Mouse (Mus musculus): ENCODE measurements around the gene Mybbp1a. TPM values are rescaled to one million over a fixed set of nuclear protein-coding genes. Genes with fewer than 3 reads are reported as not detected.

Mybbp1a gene
- polyA plus RNA-seq, 2 experiments, result 110 to 127 TPM

- no peak overlapping the region for H3K4me2 ChIP-seq (replicated peaks; ENCODE audit: low read depth, low read length, severe bottlenecking)
These were observed 16.9 kb downstream of the Mybbp1a start for GRCm38 (mm10) chr11:72457995-72458496.

DNA sequence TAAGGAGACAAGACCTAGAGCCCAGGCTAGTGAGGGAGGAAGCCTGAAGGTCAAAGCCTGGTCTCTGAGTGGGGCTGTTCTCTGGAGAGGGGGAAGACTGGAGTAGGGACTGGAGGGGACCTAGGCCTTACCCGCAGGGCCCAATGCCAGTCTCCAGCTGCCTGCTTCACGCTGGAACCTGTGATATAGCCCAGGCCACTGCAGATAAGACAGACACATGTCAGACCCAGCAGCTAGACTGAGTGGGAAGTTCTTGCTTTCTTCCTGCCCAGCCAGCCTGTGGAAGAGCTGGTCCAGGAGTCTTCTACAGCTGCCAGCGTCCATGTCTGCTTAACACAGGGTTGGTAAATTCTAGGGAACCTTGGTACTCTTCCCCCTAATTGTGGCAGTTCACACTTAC, 17.3 kb downstream of the Mybbp1a start:
- H3K27me3 ChIP-seq (ENCODE audit: control insufficient read depth, insufficient read depth, low read length), result no peaks in the 10 kb centered on the region
- no peak overlapping the region for H3K4me3 ChIP-seq (replicated peaks; ENCODE audit: low read length)
- DNase-seq (ENCODE audit: low spot score) (no peak), ATAC-seq (ENCODE audit: low FRiP score, low read depth) (no peak)
- WGBS, result 60% methylated on average over 3 of the region's 3 CpGs
- H3K27ac ChIP-seq (replicated peaks; ENCODE audit: low read depth, low read length), result no peak overlapping the region; the same call in 1 of the 2 replicates
- no peak overlapping the region for H3K9ac ChIP-seq (ENCODE audit: low read depth, low read length, severe bottlenecking)
- no peaks in the 10 kb centered on the region for H3K9me3 ChIP-seq (ENCODE audit: control insufficient read depth, low read length)
- H3K36me3 ChIP-seq (ENCODE audit: control insufficient read depth, insufficient read depth, low read length), result no peaks in the 10 kb centered on the region
- TF ChIP-seq POLR2A (IDR thresholded peaks at IDR 0.05; ENCODE audit: borderline replicate concordance, extremely low read depth, insufficient read depth, insufficient read length), result no peak
- no peaks in the 10 kb centered on the region for H3K4me1 ChIP-seq (ENCODE audit: control insufficient read depth, insufficient read depth, low read length)
- no peak overlapping the region for H3K4me2 ChIP-seq (replicated peaks; ENCODE audit: low read depth, low read length, severe bottlenecking)

More at GRCm38 (mm10) chr11:72457995-72458496, 16.9 kb downstream of the Mybbp1a start:
- 68% methylated on average over 12 of the region's 12 CpGs for WGBS
- Histone ChIP-seq H3K4me3 (replicated peaks; ENCODE audit: low read length) (no peak overlapping the region), H3K9ac (ENCODE audit: low read depth, low read length, severe bottlenecking) (no peak overlapping the region), H3K27me3 (ENCODE audit: control insufficient read depth, insufficient read depth, low read length) (no peaks in the 10 kb centered on the region), H3K9me3 (ENCODE audit: control insufficient read depth, low read length) (no peaks in the 10 kb centered on the region), H3K36me3 (ENCODE audit: control insufficient read depth, insufficient read depth, low read length) (no peaks in the 10 kb centered on the region), H3K27ac (replicated peaks; ENCODE audit: low read depth, low read length) (no peak overlapping the region), H3K4me1 (ENCODE audit: control insufficient read depth, insufficient read depth, low read length) (no peaks in the 10 kb centered on the region)
- ATAC-seq (ENCODE audit: low FRiP score, low read depth), result no peak
- DNase-seq (ENCODE audit: low spot score), result no peak
- TF ChIP-seq POLR2A (IDR thresholded peaks at IDR 0.05; ENCODE audit: borderline replicate concordance, extremely low read depth, insufficient read depth, insufficient read length), result no peak

DNA sequence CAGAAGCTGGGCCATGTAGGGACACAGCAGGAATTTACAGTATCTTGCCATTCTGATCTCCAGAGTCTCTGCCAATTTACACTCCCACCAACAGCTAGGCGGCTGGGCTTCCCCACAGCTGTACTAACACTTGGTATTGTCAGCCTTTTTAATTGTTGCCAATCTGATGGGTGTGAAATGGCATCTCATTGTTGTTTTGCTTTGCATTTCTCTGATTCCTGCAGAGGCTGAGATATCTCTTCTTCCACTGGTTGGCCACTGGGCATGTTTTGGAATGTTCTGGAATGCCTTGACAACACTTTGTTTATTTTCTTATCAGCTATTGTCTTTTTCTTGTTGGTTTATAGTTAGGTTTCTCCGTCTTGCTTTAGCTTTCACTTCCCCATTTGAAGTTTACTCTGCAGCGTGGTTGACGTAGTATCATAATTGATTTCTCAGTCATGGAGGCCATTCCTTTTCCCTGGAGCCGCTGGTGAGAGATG, 20.4 kb downstream of the Mybbp1a start:
- Histone ChIP-seq H3K27me3 (ENCODE audit: control insufficient read depth, insufficient read depth, low read length) (no peaks in the 10 kb centered on the region), H3K4me2 (replicated peaks; ENCODE audit: low read depth, low read length, severe bottlenecking) (no peak overlapping the region), H3K4me1 (ENCODE audit: control insufficient read depth, insufficient read depth, low read length) (no peaks in the 10 kb centered on the region), H3K27ac (replicated peaks; ENCODE audit: low read depth, low read length) (no peak overlapping the region), H3K4me3 (replicated peaks; ENCODE audit: low read length) (no peak overlapping the region), H3K9ac (ENCODE audit: low read depth, low read length, severe bottlenecking) (no peak overlapping the region), H3K36me3 (ENCODE audit: control insufficient read depth, insufficient read depth, low read length) (no peaks in the 10 kb centered on the region), H3K9me3 (ENCODE audit: control insufficient read depth, low read length) (no peaks in the 10 kb centered on the region)
- no peak for DNase-seq (ENCODE audit: low spot score)
- TF ChIP-seq POLR2A (IDR thresholded peaks at IDR 0.05; ENCODE audit: borderline replicate concordance, extremely low read depth, insufficient read depth, insufficient read length), result no peak
- ATAC-seq (ENCODE audit: low FRiP score, low read depth), result no peak
- 67% methylated on average over 5 of the region's 5 CpGs for WGBS

GRCm38 (mm10) chr11:72464821-72465220, 23.7 kb downstream of the Mybbp1a start:
- no peak overlapping the region for H3K4me2 ChIP-seq (replicated peaks; ENCODE audit: low read depth, low read length, severe bottlenecking)
- 75% methylated on average over 3 of the region's 3 CpGs for WGBS
- no peak for ATAC-seq (ENCODE audit: low FRiP score, low read depth)
- H3K27ac ChIP-seq (replicated peaks; ENCODE audit: low read depth, low read length), result no peak overlapping the region
- H3K27me3 ChIP-seq (ENCODE audit: control insufficient read depth, insufficient read depth, low read length), result no peaks in the 10 kb centered on the region
- no peaks in the 10 kb centered on the region for H3K9me3 ChIP-seq (ENCODE audit: control insufficient read depth, low read length)
- no peak overlapping the region for H3K9ac ChIP-seq (ENCODE audit: low read depth, low read length, severe bottlenecking)
- TF ChIP-seq POLR2A (IDR thresholded peaks at IDR 0.05; ENCODE audit: borderline replicate concordance, extremely low read depth, insufficient read depth, insufficient read length), result no peak
- H3K36me3 ChIP-seq (ENCODE audit: control insufficient read depth, insufficient read depth, low read length), result no peaks in the 10 kb centered on the region
- DNase-seq (ENCODE audit: low spot score), result no peak
- no peaks in the 10 kb centered on the region for H3K4me1 ChIP-seq (ENCODE audit: control insufficient read depth, insufficient read depth, low read length)
- H3K4me3 ChIP-seq (replicated peaks; ENCODE audit: low read length), result no peak overlapping the region

DNA sequence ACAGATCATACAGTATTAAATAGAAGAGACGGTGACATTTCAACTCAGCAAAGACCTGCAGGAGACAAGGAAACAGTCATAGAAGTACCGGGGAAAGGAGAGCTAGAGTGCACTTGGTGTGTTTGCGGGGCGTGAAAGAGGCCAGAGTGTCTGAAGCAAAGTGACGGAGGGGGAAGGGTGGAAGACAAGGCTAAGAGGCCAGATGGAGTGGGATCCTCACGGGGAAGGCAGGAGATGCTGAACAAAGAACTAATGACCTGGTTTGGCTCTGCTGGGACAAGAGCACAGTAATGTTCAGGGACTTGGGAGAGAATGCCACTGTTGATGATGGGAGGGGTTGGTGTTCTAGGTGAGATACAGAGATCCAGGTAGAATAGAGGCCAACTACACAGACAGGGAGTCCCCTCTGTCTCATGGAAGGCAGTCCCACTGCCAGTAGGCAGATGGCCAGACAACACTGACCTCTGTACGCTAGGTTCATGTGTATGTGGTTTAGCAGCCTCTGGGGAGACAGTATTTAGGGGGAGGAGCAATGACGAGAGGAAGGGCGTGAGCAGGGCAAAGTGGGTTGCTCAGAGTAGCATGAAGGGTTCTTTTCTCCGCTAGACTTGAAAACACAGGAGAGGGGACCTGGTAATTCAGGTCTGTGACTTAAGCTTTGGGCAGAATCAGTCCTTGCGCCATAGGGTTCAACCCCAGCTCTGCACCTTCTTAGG, 25.0 kb downstream of the Mybbp1a start:
- Histone ChIP-seq H3K27ac (replicated peaks; ENCODE audit: low read depth, low read length) (no peak overlapping the region), H3K9me3 (ENCODE audit: control insufficient read depth, low read length) (no peaks in the 10 kb centered on the region), H3K27me3 (ENCODE audit: control insufficient read depth, insufficient read depth, low read length) (no peaks in the 10 kb centered on the region), H3K4me1 (ENCODE audit: control insufficient read depth, insufficient read depth, low read length) (no peaks in the 10 kb centered on the region), H3K36me3 (ENCODE audit: control insufficient read depth, insufficient read depth, low read length) (no peaks in the 10 kb centered on the region), H3K4me3 (replicated peaks; ENCODE audit: low read length) (no peak overlapping the region), H3K4me2 (replicated peaks; ENCODE audit: low read depth, low read length, severe bottlenecking) (no peak overlapping the region), H3K9ac (ENCODE audit: low read depth, low read length, severe bottlenecking) (no peak overlapping the region)
- TF ChIP-seq POLR2A (IDR thresholded peaks at IDR 0.05; ENCODE audit: borderline replicate concordance, extremely low read depth, insufficient read depth, insufficient read length), result no peak
- WGBS, result 68% methylated on average over 11 of the region's 11 CpGs
- DNase-seq (ENCODE audit: low spot score), result no peak
- ATAC-seq (ENCODE audit: low FRiP score, low read depth), result no peak
